Mouse (Mus musculus) neural tube, embryonic 15.5 days (tissue): ENCODE measurements around the gene Gm13288. TPM values are rescaled to one million over a fixed set of nuclear protein-coding genes. Genes with fewer than 3 reads are reported as not detected.

ENCODE experiments used
- polyA plus RNA-seq: library from polyadenylated mRNA; unstranded; fragments of >200 nt; fragmentation: Nextera tagmentation; extraction: Ambion mirVana; gene quantifications from 2 replicates; pipeline ENCODE4 v1.2.1, GENCODE M21; 2015

Gene Gm13288
- polyA plus RNA-seq, 1 experiment from 2014 or later: not detected

Other genes starting within 250 kb of the Gm13288 start
- not detected in 2 replicates for gene Ifna15, start 247.3 kb upstream of the Gm13288 start, polyA plus RNA-seq
- not detected in 2 replicates for gene Ifna14, start 233.7 kb upstream of the Gm13288 start, polyA plus RNA-seq
- gene Ifna9, start 213.1 kb upstream of the Gm13288 start, polyA plus RNA-seq: not detected in 2 replicates
- not detected in 2 replicates for gene Ifna12, start 202.2 kb upstream of the Gm13288 start, polyA plus RNA-seq
- not detected in 2 replicates for gene C87499, start 171.1 kb upstream of the Gm13288 start, polyA plus RNA-seq
- not detected in 2 replicates for gene Ifna13, start 161.1 kb upstream of the Gm13288 start, polyA plus RNA-seq
- not detected in 2 replicates for gene Ifna16, start 128.6 kb upstream of the Gm13288 start, polyA plus RNA-seq
- gene Ifna2, start 121.6 kb upstream of the Gm13288 start, polyA plus RNA-seq: not detected in 2 replicates
- gene Ifnab, start 114.2 kb upstream of the Gm13288 start, polyA plus RNA-seq: not detected in 2 replicates
- 1.0 and 1.4 TPM in 2 replicates for gene Gm26566, start 83.7 kb upstream of the Gm13288 start, polyA plus RNA-seq
- 95.7 and 97.8 TPM in 2 replicates for gene Klhl9, start 83.1 kb upstream of the Gm13288 start, polyA plus RNA-seq
- not detected in 2 replicates for gene Gm13271, start 50.7 kb upstream of the Gm13288 start, polyA plus RNA-seq
- gene Gm13283, start 45.4 kb upstream of the Gm13288 start, polyA plus RNA-seq: 0.18 TPM in 1 of 2 replicates, not detected in the other
- gene Gm13290, start 31.7 kb upstream of the Gm13288 start, polyA plus RNA-seq: not detected in 2 replicates
- gene Gm13289, start 28.6 kb upstream of the Gm13288 start, polyA plus RNA-seq: not detected in 2 replicates
- not detected in 2 replicates for gene Gm13272, start 25.7 kb upstream of the Gm13288 start, polyA plus RNA-seq
- not detected in 2 replicates for gene Ifnz, start 23.4 kb upstream of the Gm13288 start, polyA plus RNA-seq
- not detected in 2 replicates for gene Gm13276, start 19.8 kb upstream of the Gm13288 start, polyA plus RNA-seq
- not detected in 2 replicates for gene Gm13277, start 16.9 kb upstream of the Gm13288 start, polyA plus RNA-seq
- gene Gm13278, start 14.0 kb upstream of the Gm13288 start, polyA plus RNA-seq: not detected in 2 replicates
- not detected in 2 replicates for gene Gm13275, start 11.0 kb upstream of the Gm13288 start, polyA plus RNA-seq
- not detected in 2 replicates for gene Gm13279, start 8.1 kb upstream of the Gm13288 start, polyA plus RNA-seq
- 0.38 TPM in 1 of 2 replicates, not detected in the other for gene Gm13285, start 5.9 kb upstream of the Gm13288 start, polyA plus RNA-seq
- not detected in 2 replicates for gene Gm13287, start 2.3 kb upstream of the Gm13288 start, polyA plus RNA-seq
- not detected in 2 replicates for gene Ifna7, start 10.7 kb downstream of the Gm13288 start, polyA plus RNA-seq
- not detected in 2 replicates for gene Ifna11, start 14.4 kb downstream of the Gm13288 start, polyA plus RNA-seq
- not detected in 2 replicates for gene Ifna6, start 21.9 kb downstream of the Gm13288 start, polyA plus RNA-seq
- not detected in 2 replicates for gene Ifna5, start 30.0 kb downstream of the Gm13288 start, polyA plus RNA-seq
- not detected in 2 replicates for gene Ifna4, start 36.3 kb downstream of the Gm13288 start, polyA plus RNA-seq
- gene Ifna1, start 44.6 kb downstream of the Gm13288 start, polyA plus RNA-seq: not detected in 2 replicates
- not detected in 2 replicates for gene Ifne, start 74.7 kb downstream of the Gm13288 start, polyA plus RNA-seq